Mouse (Mus musculus) cerebellum, adult 2 months (tissue): Measurements from ENCODE around the gene Krtdap.

Experiments
- CTCF ChIP-seq: fragments of 200-500 bp; IDR thresholded peaks from 2 replicates; pipeline ENCODE4 v1.5.1; 2011; ENCODE audit warnings: low read depth, mild to moderate bottlenecking, control low read depth, low read length, moderate library complexity, borderline replicate concordance; ENCODE audit not compliant: insufficient read depth
- POLR2A ChIP-seq: fragments of 200-500 bp; IDR thresholded peaks from 2 replicates; pipeline ENCODE4 v1.6.1; 2011; ENCODE audit warnings: low read length, control low read depth, borderline replicate concordance; ENCODE audit not compliant: insufficient read depth

GRCm38 (mm10) chr7:30811757-30812290 is 24.1 kb downstream of the Krtdap start:
- TF ChIP-seq POLR2A (no peak), CTCF (no peak)
